In genomic region chr17:34984218-34984617, GRCm38 (mm10) we compare ENCODE assay signal across 11 mouse cellular contexts. TPM values are rescaled to one million over a fixed set of nuclear protein-coding genes. Genes with fewer than 3 reads are reported as not detected.
A peak's percentile ranks its signal among the peaks of the same experiment; 100 is the strongest.
DNase-seq lines count a peak whose midpoint lies in the region; ATAC-seq lines count a peak whose summit lies in the region.
"Had no signal": no experiment of that assay in that cellular context is flagged by ENCODE, and none has a peak within 500 bp of the region (broad histone marks: within the 10 kb centered on the region; RNA-seq: fewer than 3 reads in every experiment).

No protein-coding gene starts in this region.

- H3K27me3 ChIP-seq in kidney, embryonic 15.5 days = no peaks in the 10 kb centered on the region

- no peak for ATAC-seq in kidney, embryonic 15.5 days (replicated peaks; ENCODE audit: low FRiP score)

- WGBS in kidney, embryonic 15.5 days = 70% methylated on average over 2 of the region's 2 CpGs

- no peak overlapping the region for H3K4me2 ChIP-seq in kidney, embryonic 15.5 days

- no peak overlapping the region for H3K27ac ChIP-seq in kidney, embryonic 15.5 days
- H3K27ac ChIP-seq: macrophage had no signal

- peaks cover 34% of the 10 kb centered on the region for H3K4me1 ChIP-seq in kidney, embryonic 15.5 days

- H3K36me3 ChIP-seq in kidney, embryonic 15.5 days = peaks cover 35% of the 10 kb centered on the region

- no peaks in the 10 kb centered on the region for H3K9me3 ChIP-seq in kidney, embryonic 15.5 days (replicated peaks)

- H3K4me3 ChIP-seq in kidney, embryonic 15.5 days (replicated peaks) = no peak overlapping the region

- DNase-seq in cerebellum, postnatal 14 days = peak; percentile 44 to 50
- no peak for DNase-seq in cerebellum, adult 9-11 months
- peak; percentile 44 for DNase-seq in kidney, postnatal 14 days
- DNase-seq in MN1 (ENCODE audit: low spot score) = peak; percentile 55
- DNase-seq in lung, postnatal 14 days = peak; percentile 40
- no peak for DNase-seq in urinary bladder, postnatal 14 days (ENCODE audit: low spot score)
- DNase-seq in urinary bladder, adult 2 months (ENCODE audit: low spot score) = no peak

- H3K9ac ChIP-seq in kidney, embryonic 15.5 days = no peak overlapping the region

RNA-seq across cellular contexts. Expression of gene Lsm2, which starts 2.6 kb away (rescaled TPM):
- 229 and 231 TPM in 2 replicates for polyA plus RNA-seq in kidney, embryonic 15.5 days (2015; fragmentation: Nextera tagmentation; extraction: Ambion mirVana)
- polyA plus RNA-seq in urinary bladder, adult 2 months (2012; rRNA removed) = 47.8 and 58.4 TPM in 2 replicates

RNA-seq across cellular contexts. Expression of gene Hspa1l, which starts 11.7 kb away (rescaled TPM):
- polyA plus RNA-seq in kidney, embryonic 15.5 days (2015; fragmentation: Nextera tagmentation; extraction: Ambion mirVana) = 0.81 and 1.6 TPM in 2 replicates
- 0.47 and 0.54 TPM in 2 replicates for polyA plus RNA-seq in urinary bladder, adult 2 months (2012; rRNA removed)

RNA-seq across cellular contexts. Expression of gene Hspa1a, which starts 12.3 kb away (rescaled TPM):
- polyA plus RNA-seq in kidney, embryonic 15.5 days (2015; fragmentation: Nextera tagmentation; extraction: Ambion mirVana) = 7.8 and 8.4 TPM in 2 replicates
- 52.7 and 54.4 TPM in 2 replicates for polyA plus RNA-seq in urinary bladder, adult 2 months (2012; rRNA removed)

RNA-seq across cellular contexts. Expression of gene Gm20481, which starts 14.5 kb away (rescaled TPM):
- polyA plus RNA-seq in kidney, embryonic 15.5 days (2015; fragmentation: Nextera tagmentation; extraction: Ambion mirVana) = not detected in 2 replicates
- not detected in 2 replicates for polyA plus RNA-seq in urinary bladder, adult 2 months (2012; rRNA removed)
- polyA plus RNA-seq: large intestine, adult 2 months; macrophage; testis, adult 2 months had no signal

RNA-seq across cellular contexts. Expression of gene Vars, which starts 16.6 kb away (rescaled TPM):
- 128 and 140 TPM in 2 replicates for polyA plus RNA-seq in kidney, embryonic 15.5 days (2015; fragmentation: Nextera tagmentation; extraction: Ambion mirVana)
- polyA plus RNA-seq in urinary bladder, adult 2 months (2012; rRNA removed) = 49.8 and 53.0 TPM in 2 replicates

Comparison
In these comparisons a context has a peak if more than half of its experiments do, and no peak if none do; other contexts are left out.
1. DNase-seq: peak in cerebellum, postnatal 14 days (2 of 2), kidney, postnatal 14 days (single experiment), MN1 (single experiment) and lung, postnatal 14 days (single experiment); none in cerebellum, adult 9-11 months (single experiment), urinary bladder, postnatal 14 days (single experiment) and urinary bladder, adult 2 months (single experiment).